Mouse (Mus musculus) hindbrain, embryonic 11.5 days (tissue): ENCODE results near the gene Fbxo39. TPM values are rescaled to one million over a fixed set of nuclear protein-coding genes. Genes with fewer than 3 reads are reported as not detected.

Experiments
- ATAC-seq: fragments of 200-750 bp; cut with Nextera tagmentation; 2 replicates; pipeline ENCODE4 v1.8.0; 2017; ENCODE audit warnings: mild to moderate bottlenecking, moderate TSS enrichment, moderate library complexity; ENCODE audit not compliant: low FRiP score
- DNase-seq: peaks from one replicate; pipeline ENCODE4 v3.0.0-alpha.2; 2015; ENCODE audit warnings: low spot score
- H3K27ac ChIP-seq: fragments of 300-500 bp; sonication (generic); 2 replicates; pipeline ENCODE4 v1.5.1; 2014; ENCODE audit warnings: mild to moderate bottlenecking, low read depth, low read length
- H3K27me3 ChIP-seq: fragments of 300-500 bp; sonication (generic); 2 replicates; pipeline ENCODE4 v1.6.1; 2014; ENCODE audit warnings: mild to moderate bottlenecking, low read length, moderate library complexity, mixed read lengths; ENCODE audit not compliant: control insufficient read depth, insufficient read depth
- H3K36me3 ChIP-seq: fragments of 300-500 bp; sonication (generic); 2 replicates; pipeline ENCODE4 v1.6.1; 2014; ENCODE audit warnings: mild to moderate bottlenecking, low read length, moderate library complexity, mixed read lengths; ENCODE audit not compliant: control insufficient read depth, insufficient read depth
- H3K4me1 ChIP-seq: fragments of 300-500 bp; sonication (generic); replicated peaks from 2 replicates; pipeline ENCODE4 v1.6.1; 2014; ENCODE audit warnings: low read length, mixed read lengths; ENCODE audit not compliant: control insufficient read depth, insufficient read depth
- H3K4me2 ChIP-seq: fragments of 300-500 bp; sonication (generic); replicated peaks from 2 replicates; pipeline ENCODE4 v1.6.1; 2014; ENCODE audit warnings: mild to moderate bottlenecking, low read depth, low read length
- H3K4me3 ChIP-seq: fragments of 300-500 bp; sonication (generic); 2 replicates; pipeline ENCODE4 v1.5.1; 2014; ENCODE audit warnings: low read depth, low read length
- H3K9ac ChIP-seq: fragments of 300-500 bp; sonication (generic); 2 replicates; pipeline ENCODE4 v1.6.1; 2014; ENCODE audit warnings: low read depth, low read length
- H3K9me3 ChIP-seq: fragments of 300-500 bp; sonication (generic); 2 replicates; pipeline ENCODE4 v1.6.1; 2016; ENCODE audit warnings: low read length; ENCODE audit not compliant: control insufficient read depth
- WGBS: fragments of 180-500 bp; shearing (Covaris S2); extraction: QIAGEN DNeasy Blood & Tissue Kit; methylation state at CpG from one replicate; pipeline ENCODE4 v1.1.7; 2014; 5-methylcytosine and 5-hydroxymethylcytosine counted together
- polyA plus RNA-seq: library from polyadenylated mRNA; unstranded; fragments of >200 nt; fragmentation: Nextera tagmentation; extraction: Ambion mirVana; gene quantifications from 2 replicates; pipeline ENCODE4 v1.2.1, GENCODE M21; 2014

Fbxo39 gene
- polyA plus RNA-seq, 1 experiment from 2014 or later = not detected

DNA sequence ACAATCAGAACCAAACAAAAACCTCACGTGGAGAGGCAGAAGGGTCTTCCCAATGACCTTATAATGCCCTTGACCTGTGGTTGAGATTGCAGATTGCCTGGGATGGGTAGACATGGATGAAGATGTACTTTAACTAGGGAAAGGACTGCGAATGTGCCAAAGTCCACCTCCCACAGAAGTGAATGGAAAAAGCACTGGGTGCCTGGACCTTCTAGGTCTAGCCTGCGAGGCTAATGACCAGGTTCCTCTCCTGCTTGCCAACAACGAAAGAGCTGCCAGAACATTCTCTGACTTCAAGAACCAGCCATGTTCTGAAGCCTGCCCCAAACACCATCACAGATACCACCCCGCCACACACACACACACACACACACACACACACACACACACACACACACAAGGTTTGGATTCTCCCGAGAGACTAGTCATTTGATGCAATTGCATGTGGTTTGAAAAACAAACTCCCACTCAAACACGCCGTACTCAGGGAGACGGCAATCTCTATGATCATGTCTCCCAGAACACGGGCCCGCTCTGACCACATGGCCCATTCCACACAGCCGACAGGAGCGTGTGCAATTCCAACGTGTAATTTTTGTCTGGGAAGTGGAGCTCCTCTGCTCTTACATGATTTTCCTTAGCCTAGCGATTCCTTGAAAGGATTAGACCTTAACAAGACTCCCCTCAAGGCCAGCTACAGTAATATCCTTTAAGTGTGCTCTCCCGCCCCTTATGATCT is 30.6 kb upstream of the Fbxo39 start:
- ATAC-seq (no peak), DNase-seq (no peak)
- Histone ChIP-seq H3K36me3 (no peaks in the 10 kb centered on the region), H3K27me3 (no peaks in the 10 kb centered on the region), H3K27ac (no peak overlapping the region), H3K4me3 (no peak overlapping the region), H3K4me2 (no peak overlapping the region), H3K4me1 (no peaks in the 10 kb centered on the region), H3K9ac (no peak overlapping the region), H3K9me3 (no peaks in the 10 kb centered on the region)
- 93% methylated on average over 16 of the region's 16 CpGs for WGBS

- H3K9ac ChIP-seq = no peak overlapping the region
- H3K27me3 ChIP-seq = no peaks in the 10 kb centered on the region
- 84% methylated on average over 14 of the region's 14 CpGs for WGBS
- no peaks in the 10 kb centered on the region for H3K4me1 ChIP-seq
- no peaks in the 10 kb centered on the region for H3K9me3 ChIP-seq
- H3K4me2 ChIP-seq = no peak overlapping the region
- H3K4me3 ChIP-seq = no peak overlapping the region
- DNase-seq = no peak
- no peak for ATAC-seq
- H3K36me3 ChIP-seq = no peaks in the 10 kb centered on the region
- no peak overlapping the region for H3K27ac ChIP-seq
Observed at GRCm38 (mm10) chr11:72284532-72285182, 29.6 kb upstream of the Fbxo39 start.

- ATAC-seq (no peak), DNase-seq (no peak)
- Histone ChIP-seq H3K27ac (no peak overlapping the region), H3K9ac (no peak overlapping the region), H3K27me3 (no peaks in the 10 kb centered on the region), H3K36me3 (no peaks in the 10 kb centered on the region), H3K9me3 (no peaks in the 10 kb centered on the region), H3K4me1 (no peaks in the 10 kb centered on the region), H3K4me3 (no peak overlapping the region), H3K4me2 (no peak overlapping the region)
- WGBS = 79% methylated on average over 6 of the region's 6 CpGs
Observed at GRCm38 (mm10) chr11:72285971-72286480, 28.2 kb upstream of the Fbxo39 start.

- no peak for DNase-seq
Observed at GRCm38 (mm10) chr11:72286651-72287050, 27.6 kb upstream of the Fbxo39 start.

GRCm38 (mm10) chr11:72287126-72287525 is 27.1 kb upstream of the Fbxo39 start:
- no peaks in the 10 kb centered on the region for H3K9me3 ChIP-seq
- H3K4me3 ChIP-seq = no peak overlapping the region
- H3K27me3 ChIP-seq = no peaks in the 10 kb centered on the region
- no peak overlapping the region for H3K9ac ChIP-seq
- H3K4me1 ChIP-seq = no peaks in the 10 kb centered on the region
- DNase-seq = no peak
- H3K27ac ChIP-seq = no peak overlapping the region
- no peak for ATAC-seq
- no peak overlapping the region for H3K4me2 ChIP-seq
- WGBS = 98% methylated on average over 2 of the region's 2 CpGs
- no peaks in the 10 kb centered on the region for H3K36me3 ChIP-seq

More at GRCm38 (mm10) chr11:72286651-72287050, 27.6 kb upstream of the Fbxo39 start:
- no peak overlapping the region for H3K9ac ChIP-seq
- H3K4me3 ChIP-seq = no peak overlapping the region
- H3K4me2 ChIP-seq = no peak overlapping the region
- H3K27me3 ChIP-seq = no peaks in the 10 kb centered on the region
- no peak overlapping the region for H3K27ac ChIP-seq
- no peaks in the 10 kb centered on the region for H3K9me3 ChIP-seq
- ATAC-seq = no peak
- WGBS = 89% methylated on average over 3 of the region's 3 CpGs
- H3K36me3 ChIP-seq = no peaks in the 10 kb centered on the region
- no peaks in the 10 kb centered on the region for H3K4me1 ChIP-seq

DNA sequence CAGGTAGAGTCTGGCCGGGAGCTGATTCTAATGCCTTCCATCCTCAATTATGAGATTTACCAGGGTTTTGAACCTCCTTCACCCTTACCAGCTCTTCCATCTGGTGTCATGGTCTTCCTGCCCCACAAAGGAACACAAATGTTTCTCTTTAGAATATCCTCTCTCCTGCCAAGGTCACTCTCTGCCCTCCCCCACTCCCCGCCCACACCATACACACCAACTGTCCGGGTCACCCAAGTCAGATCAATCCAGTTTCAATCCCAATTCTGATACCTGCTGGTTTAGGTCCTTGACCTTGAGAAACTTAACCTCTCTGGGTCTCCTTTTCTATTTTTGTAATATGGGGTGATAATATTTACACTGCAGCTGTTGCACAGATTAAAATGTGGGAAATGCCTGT is 26.7 kb upstream of the Fbxo39 start:
- no peak overlapping the region for H3K27ac ChIP-seq
- WGBS = 81% methylated on average over 3 of the region's 3 CpGs

DNA sequence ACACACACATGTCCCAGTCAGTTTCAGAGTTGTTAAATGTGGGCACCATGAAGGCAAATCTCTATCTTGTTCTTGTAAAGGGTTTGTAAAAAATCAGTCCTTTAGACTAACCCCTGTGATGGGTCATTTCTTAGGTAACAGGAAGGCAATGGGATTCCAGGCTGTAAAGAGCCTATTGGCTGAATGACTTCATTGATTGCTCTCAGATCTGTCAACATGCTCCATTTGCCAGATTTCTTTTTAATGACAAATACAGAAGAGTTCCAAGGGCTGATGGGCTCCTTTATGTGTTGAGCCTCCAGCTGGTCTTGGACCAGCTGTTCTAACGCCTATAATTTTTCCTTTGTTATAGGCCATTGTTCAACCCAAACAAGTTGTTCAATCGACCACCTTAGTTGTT is 21.1 kb upstream of the Fbxo39 start:
- Histone ChIP-seq H3K4me1 (no peaks in the 10 kb centered on the region), H3K27me3 (no peaks in the 10 kb centered on the region), H3K9me3 (no peaks in the 10 kb centered on the region), H3K36me3 (no peaks in the 10 kb centered on the region), H3K9ac (no peak overlapping the region), H3K27ac (no peak overlapping the region), H3K4me3 (no peak overlapping the region), H3K4me2 (no peak overlapping the region)
- ATAC-seq (no peak), DNase-seq (no peak)
- 84% methylated on average over 2 of the region's 2 CpGs for WGBS

More for the DNA sequence above, 26.7 kb upstream of the Fbxo39 start:
- DNase-seq (no peak), ATAC-seq (no peak)
- no peak overlapping the region for H3K4me3 ChIP-seq
- no peaks in the 10 kb centered on the region for H3K9me3 ChIP-seq
- no peaks in the 10 kb centered on the region for H3K4me1 ChIP-seq
- H3K4me2 ChIP-seq = no peak overlapping the region
- H3K9ac ChIP-seq = no peak overlapping the region
- no peaks in the 10 kb centered on the region for H3K27me3 ChIP-seq
- no peaks in the 10 kb centered on the region for H3K36me3 ChIP-seq

- 24% methylated on average over 6 of the region's 6 CpGs for WGBS
- Histone ChIP-seq H3K4me2 (peak within 1 kb of the TSS; percentile 5; the same call in 1 of the 2 replicates), H3K36me3 (no peaks in the 10 kb centered on the region), H3K9me3 (no peaks in the 10 kb centered on the region), H3K27me3 (no peaks in the 10 kb centered on the region), H3K4me1 (no peaks in the 10 kb centered on the region), H3K9ac (no peak within 1 kb of the TSS), H3K27ac (no peak within 1 kb of the TSS), H3K4me3 (no peak within 1 kb of the TSS)
- no peak for DNase-seq
- ATAC-seq = no peak
Observed at GRCm38 (mm10) chr11:72301334-72301733, 12.9 kb upstream of the Fbxo39 start, which contains the start of gene Xaf1. TSS of gene Xaf1 (plus strand) at chr11:72301629.

DNA sequence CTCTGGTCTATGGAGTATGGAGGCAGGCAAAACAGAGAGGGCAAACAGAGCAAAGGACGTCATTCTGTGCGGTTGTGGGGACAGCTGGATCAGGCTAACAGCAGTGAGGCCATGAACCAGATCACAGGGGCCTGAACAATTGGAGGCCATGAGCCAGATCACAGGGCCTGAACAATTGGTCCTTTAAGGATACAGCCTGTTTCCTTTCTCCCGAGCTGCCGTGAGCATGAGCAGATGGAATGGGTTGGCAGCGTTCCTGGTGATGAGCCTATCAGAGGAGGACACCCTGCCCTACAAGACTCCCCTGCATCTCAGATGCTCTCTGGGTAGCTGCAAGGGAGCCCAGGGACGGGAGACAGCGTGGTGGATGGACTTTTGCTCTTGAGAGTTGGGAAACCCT is 12.0 kb upstream of the Fbxo39 start:
- DNase-seq (no peak), ATAC-seq (no peak)
- Histone ChIP-seq H3K27me3 (no peaks in the 10 kb centered on the region), H3K4me2 (no peak overlapping the region), H3K36me3 (no peaks in the 10 kb centered on the region), H3K9ac (no peak overlapping the region), H3K27ac (no peak overlapping the region), H3K4me1 (no peaks in the 10 kb centered on the region), H3K4me3 (no peak overlapping the region), H3K9me3 (no peaks in the 10 kb centered on the region)
- WGBS = 82% methylated on average over 7 of the region's 7 CpGs
